Mouse (Mus musculus) 3T3-L1 (cell line): ENCODE measurements around the gene Sh2b1.
A peak's percentile ranks its signal among the peaks of the same experiment; 100 is the strongest.

Experiments
- DNase-seq: peaks from one replicate; pipeline ENCODE4 v3.0.0-alpha.2; 2015; ENCODE audit warnings: low read depth, low spot score

Gene Sh2b1

GRCm38 (mm10) chr7:126474486-126474955 is 703 bp downstream of the Sh2b1 start:
- DNase-seq: peak; percentile 49

DNA sequence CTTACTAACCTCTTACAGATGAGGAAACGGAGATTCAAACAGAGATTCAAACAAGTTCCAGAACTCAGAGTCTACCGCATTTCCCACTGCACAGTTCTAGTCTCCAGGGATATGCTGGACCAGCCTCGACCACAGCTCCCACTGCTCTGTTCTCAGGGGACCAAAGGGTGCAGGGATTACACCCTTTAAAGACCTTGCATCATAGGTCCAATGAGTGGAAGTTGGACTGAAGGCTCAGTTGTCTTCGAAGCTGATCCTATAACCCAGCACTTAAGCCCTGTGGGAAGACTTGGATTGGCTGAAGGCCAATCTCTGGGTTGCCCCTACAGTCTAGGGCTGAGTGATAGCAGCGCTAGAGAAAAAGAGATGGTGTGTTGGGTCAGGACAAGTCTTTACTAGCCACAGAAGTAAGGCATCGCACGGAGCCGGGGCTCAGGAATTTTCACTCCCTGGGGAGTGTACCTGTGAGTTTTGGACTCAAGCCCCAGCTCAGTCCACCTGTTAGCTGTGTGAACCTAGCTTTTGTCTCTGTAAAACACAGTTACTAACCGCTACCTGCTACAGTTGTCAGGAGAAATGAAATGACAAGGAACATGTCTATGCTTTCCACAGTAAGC is 1.6 kb downstream of the Sh2b1 start:
- no peak for DNase-seq

DNA sequence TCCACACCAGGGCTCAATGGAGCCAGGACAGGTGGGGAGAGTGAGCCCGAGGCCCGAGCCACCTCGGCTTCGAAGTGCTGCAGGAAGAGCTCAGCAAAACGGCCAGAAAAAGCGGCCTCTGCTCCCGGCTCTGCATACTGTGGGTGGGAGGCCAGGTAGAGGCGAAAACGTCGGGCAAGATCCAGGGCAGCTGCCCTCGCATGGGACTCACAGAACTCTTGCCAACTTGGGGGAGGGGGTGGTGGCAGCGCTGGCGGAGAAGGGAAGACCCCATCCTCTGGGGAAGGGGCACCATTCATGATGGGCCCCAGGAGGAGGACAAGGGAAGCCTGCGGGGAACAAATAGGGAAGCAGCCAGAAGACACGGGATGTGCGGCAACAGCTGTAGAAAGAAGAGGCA is 2.5 kb downstream of the Sh2b1 start:
- DNase-seq: no peak

- no peak for DNase-seq
Observed at GRCm38 (mm10) chr7:126472306-126472705, 2.9 kb downstream of the Sh2b1 start.

DNA sequence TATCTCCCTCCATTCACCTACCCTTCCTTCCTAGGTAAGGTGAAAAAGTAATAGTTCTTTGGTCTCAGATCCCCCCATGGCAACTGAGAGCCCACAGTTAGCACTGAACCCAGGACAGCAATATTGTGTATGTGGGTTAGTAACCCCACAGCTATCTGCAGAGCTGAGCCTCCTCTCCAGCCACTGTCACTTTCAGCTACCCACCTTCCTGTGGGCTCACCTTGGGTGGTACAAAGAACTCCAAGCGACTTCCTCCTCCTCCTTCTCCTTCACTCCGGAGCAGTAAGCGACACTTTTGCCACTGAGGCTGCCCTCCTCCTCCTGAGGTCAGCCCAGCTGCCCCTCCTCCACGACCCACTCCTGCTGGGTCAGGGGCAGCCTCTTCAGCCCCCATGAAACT is 3.4 kb downstream of the Sh2b1 start:
- no peak for DNase-seq

GRCm38 (mm10) chr7:126471361-126471760 is 3.9 kb downstream of the Sh2b1 start:
- DNase-seq: no peak

DNA sequence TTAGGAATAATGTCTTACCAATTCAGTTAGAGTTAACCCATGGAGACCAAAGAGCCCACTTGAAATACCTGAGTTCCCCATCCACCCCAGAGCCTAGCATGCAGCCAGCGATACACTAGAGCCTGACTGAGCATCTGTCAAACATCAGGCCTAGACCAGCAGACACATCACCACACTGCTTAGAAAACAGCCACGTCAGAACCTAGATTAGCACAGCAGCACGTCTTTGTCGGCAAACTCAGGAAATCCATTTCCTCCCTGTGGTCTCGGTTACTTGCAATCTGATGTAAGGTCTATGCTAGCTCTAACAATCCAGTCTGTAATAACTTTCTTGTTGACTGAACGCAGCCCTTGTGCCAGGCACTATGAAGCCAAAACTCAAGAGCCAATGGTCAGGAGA is 5.1 kb downstream of the Sh2b1 start:
- DNase-seq: no peak

DNA sequence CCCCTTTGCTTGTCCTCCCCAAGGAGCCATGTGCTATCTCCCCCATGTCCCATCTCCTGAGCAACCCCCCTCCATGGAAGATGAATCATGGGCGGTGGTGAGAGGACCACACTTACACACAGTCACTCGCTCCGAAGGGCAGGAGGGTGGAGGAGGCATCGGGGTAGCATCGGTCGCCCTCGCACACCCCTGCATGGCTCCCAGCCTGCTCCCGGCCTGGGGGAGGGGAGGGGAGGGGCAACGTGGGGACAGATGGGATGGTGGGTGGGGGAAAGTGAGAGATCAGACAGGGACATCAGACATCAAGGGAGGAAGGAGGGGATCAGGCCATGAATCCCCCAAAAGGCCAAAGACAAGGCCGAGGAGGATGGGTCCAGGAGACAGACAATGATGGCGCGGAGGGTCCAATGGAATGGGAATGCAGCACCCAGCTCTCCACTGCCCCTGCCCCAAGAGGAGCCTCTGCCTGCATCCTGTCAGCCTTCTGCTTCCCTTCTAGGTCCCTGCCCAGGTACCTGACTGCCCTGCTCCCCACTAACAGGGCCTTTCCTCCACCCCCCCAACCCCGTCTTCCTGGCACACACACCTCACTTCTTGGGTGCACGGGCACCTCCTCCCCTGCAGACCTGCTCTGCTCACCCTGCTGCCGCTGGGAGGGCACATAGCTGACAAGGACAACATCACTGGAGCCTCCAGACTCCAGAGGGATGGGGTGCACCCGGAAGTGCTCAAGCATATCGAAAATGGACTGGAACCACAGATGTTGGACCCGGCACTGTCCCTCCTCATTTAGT is 7.2 kb downstream of the Sh2b1 start:
- DNase-seq: no peak

DNA sequence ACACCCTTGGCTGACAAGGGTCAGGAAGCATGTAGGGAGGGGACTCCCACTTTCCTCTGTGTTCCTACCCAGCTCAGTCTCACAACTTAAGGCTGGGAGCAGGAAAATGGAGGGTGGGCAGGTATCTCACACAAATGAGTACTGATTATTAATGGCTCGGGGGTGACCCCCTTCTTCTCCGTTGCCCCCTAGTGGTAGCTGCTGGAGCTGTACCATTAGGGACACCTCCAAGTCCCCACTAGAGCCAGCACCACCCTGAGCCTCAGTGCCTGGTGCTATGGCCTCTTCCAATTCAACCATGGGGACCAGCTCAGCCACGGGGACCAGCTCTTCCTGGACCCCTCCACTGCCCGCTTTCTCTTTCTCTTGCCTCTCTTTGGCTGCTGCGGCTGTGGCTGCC is 8.0 kb downstream of the Sh2b1 start:
- DNase-seq: no peak

GRCm38 (mm10) chr7:126466707-126467106 is 8.5 kb downstream of the Sh2b1 start:
- DNase-seq: no peak

- no peak for DNase-seq
Observed at GRCm38 (mm10) chr7:126466116-126466515, 9.1 kb downstream of the Sh2b1 start.

DNA sequence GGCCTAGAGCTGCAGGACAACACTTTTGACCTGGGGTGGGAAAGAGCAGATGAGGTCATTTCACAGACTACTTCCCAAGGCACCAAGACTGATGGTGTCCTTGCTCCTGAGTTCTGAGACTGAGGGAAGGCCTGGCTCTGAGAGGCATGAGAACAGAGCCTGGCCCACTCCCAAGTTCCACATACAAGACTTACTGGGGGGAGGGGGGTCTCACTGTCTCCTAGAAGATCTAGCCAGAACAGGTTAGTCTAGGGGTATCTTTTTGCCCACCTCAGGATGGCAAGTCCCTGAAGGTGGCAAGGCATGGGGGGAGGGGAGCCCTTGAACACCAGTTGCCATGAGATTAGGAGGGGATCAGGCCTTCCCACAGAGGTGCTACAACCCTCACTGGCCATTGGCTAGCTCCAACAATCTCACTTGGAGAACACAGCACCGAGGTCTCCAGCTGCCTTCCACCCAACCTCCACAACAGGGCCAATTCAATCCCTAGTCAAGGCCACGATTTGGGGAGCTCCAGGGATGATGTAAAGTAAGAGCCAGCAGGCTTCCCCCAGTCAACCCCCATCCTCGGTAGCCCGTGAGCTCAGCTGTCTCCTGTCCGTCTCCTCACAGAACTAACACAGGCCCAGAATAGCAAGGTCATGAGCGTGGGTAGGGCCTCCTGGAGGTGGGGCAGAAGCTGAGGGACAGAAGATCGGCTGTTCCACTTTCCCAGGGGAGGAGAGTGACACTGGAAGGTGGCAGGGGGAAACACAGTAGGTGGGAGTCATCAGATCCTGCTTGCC is 9.8 kb downstream of the Sh2b1 start:
- DNase-seq: no peak

DNA sequence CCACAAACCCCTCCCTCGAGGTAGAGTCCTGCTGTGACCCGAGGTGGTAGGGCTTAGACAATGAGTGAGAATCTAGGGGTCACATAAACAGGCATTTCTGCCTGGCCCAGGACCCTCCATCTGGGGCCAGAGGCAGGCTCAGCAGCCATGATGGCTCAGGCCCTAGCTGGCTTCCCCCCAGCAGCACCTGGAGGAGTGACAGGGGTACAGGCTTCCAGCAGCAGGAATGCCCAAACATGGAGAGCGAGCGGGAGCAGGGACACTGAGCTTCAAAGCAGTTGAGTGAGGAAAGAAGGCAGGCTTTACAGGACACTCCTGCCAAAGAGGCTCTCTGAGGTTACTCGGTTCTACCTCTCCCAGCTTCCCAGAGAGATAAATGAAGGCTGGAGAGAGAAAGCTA is 10.4 kb downstream of the Sh2b1 start:
- no peak for DNase-seq

DNA sequence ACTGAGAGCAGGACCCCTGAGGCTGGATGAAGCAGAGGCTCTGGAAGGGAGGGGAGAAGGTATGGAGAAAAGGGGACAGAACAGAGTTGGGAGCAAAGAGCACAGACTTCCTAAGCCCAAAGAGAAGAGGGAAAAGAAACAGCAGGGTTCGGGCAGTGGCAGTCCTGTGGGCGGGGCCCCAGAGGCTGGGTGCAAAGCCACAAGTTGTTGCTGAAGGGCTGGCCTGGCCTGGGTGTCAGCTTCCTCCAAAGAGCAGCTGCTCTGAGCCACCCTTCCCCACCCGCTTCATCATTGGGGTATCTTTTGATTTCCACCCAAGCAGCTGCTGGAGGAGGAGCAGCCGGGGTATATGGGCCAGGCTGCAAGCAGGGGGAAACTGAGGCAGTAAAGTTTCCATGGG is 11.1 kb downstream of the Sh2b1 start:
- DNase-seq: no peak

DNA sequence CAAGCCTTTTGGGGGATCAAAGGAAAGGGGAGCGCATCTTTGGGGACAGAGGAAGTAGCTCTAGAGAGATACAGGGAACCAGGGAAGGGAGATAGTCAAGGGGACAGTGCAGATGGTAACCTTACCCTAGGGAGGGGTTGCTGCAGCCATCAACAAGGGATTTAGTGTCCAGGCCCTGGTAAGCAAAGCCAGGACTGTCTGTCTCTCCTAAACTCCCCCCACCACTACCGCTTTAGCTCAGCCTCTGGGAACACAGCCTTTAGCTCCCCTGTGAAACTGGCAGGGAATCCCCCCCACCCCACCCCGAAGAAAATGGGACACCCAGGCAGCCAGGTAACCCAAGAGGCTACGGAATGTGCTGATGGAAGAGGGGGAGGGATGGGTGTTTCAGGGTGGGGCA is 11.7 kb downstream of the Sh2b1 start:
- no peak for DNase-seq

DNA sequence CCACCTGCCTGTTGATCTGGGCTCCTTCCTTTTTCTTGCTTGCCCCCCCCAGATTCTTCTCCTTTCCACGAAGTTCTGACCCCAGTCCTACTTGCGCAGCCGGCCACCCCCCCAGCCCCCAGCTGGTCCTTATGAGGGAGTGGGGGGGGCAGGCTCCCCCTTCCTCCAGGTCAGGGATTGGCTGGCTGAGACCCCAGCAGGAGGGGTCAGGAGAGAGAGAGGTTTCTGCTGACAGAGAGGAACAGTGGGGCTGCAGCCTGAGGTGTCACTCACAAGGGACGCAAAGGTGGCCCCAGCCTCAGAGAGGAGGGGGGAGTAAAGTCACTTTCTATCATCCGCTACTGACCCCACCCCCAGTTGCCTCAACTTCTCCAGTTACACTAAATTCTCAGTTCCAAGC is 12.2 kb downstream of the Sh2b1 start, which contains the start of gene Atp2a1:
Atp2a1 (minus strand) TSS at position 105 of the 400 bp plus-strand sequence.
- DNase-seq: no peak

DNA sequence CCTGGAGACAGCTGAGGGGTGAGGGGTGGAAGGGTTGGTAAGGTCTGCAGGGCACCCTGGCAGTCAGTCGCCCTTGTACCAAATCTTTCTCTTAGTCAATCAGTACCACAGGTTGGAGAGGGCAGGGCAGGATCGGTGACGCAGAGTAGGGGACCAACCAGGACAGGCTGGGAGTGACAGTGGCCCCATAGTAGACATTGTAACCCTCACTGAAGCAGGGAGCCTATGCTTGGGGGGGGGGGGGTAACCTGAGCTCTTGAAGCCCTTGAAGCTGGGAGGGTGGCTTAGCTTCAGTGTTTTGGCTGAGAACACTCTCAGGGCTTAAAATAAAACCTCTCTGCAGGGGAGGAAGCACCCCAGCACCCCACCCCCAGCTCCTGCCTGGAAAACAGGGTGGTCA is 13.6 kb downstream of the Sh2b1 start:
- no peak for DNase-seq

DNA sequence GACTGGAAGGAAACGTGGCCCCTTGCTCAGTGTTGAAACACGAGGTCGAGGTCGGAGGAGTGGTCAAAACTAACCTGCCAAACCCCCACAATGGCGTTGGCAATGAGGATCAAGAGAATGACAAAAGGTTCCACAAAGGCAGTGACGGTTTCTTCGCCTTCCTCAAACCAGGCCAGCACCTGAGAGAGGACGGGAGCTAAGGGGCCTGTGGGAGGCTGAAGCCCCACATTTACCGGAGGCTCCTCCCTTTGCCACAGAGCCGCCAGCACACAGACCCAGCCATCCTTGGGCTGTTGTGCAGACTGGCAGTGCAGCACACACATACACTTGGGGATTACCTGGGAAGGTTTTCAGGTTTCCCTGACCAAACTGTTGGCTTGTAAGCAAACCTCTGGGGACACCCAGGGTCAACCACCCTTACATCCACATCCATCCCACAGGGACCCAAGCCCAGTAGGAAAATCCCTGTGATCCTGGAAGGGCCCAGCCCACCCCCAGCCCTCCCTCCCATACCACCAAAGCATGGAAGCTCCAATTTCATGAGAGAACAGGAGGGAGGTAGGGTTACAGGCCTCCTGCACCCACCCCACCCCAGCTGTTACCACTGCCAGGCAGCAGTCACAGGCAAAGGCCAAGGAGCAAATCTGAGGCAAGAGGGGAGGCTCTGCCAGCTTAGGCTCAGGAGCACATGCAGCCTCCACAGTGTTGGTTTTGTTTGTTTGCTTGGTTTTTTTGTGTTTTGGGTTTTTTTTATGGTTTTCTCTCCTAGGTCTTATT is 14.4 kb downstream of the Sh2b1 start:
- no peak for DNase-seq

DNA sequence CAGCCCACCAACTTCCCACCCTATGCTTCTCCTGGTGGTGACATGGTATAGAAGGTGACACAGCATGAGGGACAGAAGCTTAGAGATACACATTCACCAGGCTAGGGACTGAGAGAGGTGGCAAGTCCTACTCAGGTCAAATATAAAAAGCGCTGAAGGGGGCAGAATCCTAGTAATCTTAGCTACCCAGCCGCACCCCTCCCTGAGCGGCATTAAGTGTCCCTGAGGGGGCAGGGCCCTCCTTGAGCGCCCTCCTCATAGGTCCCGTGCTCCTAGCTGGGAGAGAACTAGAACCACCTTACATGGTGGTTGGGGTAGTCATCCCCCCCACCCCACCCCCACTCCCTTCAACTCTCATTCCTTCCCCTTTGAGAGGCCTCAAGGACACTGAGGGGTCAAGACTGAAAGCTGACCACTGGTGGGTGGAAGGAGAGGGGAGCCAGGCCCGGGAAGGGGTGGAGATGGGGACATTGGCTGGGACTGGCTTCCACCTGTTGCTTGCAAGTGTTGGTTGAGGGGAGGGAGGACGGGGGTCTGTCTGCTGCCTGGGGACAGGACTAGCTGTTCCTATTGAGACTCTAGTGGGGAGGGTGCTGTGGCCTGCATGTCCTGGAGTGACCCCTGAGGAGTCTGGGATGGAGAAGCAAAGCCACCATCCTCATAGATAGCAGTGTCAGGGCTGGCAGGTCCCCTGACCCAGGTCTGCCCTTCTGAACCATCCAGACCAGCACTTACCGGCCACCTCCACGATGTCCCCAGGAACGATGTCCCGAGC is 16.2 kb downstream of the Sh2b1 start:
- DNase-seq: no peak

GRCm38 (mm10) chr7:126458225-126458624 is 17.0 kb downstream of the Sh2b1 start:
- no peak for DNase-seq
